Mouse (Mus musculus) liver, embryonic 14.5 days (tissue): ENCODE measurements around the gene 1700037H04Rik.

ENCODE experiments used
- CTCF ChIP-seq: IDR thresholded peaks from 2 replicates; pipeline ENCODE4 v1.5.1; 2016; ENCODE audit warnings: antibody characterized with exemption, low read depth, control low read depth
- EP300 ChIP-seq: IDR thresholded peaks from 2 replicates; pipeline ENCODE4 v1.6.1; 2016; ENCODE audit warnings: antibody characterized with exemption, low read depth

DNA sequence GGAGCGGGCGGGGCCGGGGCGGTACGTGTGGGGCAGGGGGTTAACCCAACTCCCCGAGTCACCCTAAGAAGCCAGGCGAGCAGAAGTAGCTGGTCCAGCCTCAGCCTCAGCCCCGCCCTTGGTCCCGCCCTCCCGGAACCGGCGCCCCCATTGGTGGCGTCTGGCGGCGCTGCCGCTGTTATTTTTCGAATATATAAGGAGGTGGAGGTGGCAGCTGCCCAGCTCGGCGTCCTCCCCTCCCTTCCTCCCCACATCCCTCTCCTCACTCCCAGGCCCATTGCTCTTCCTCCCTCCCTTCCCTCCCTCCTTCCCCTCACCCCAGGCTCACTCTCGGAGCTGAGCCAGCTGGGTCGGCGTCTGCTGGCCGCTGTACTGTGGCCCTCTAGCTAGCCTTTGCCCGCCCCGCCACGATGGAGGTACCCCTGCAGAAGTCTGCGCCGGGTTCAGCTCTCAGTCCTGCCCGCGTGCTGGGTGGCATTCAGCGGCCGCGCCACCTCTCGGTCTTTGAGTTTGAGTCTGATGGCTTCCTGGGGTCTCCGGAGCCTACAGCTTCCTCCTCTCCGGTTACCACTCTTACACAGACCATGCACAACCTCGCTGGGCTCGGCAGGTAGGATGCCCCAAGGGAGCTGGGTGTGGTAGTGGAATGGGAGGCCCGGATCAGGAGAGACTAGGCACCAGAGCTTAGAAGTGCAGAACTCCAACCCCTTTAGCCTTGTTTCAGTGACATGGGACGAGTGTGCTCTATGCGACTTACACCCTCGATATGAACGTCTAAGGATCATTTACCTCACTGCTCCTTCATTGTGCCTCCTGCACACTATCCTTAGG lies 27.1 kb upstream of the 1700037H04Rik start, which contains the start of the genes Cdc25b and Spef1:
- peak; percentile 50 for TF ChIP-seq CTCF
- TF ChIP-seq EP300: no peak; the same call in 1 of the 2 replicates
